Mouse (Mus musculus) ES-E14 (cell line): Measurements from ENCODE around the gene Card9.

Experiments
- CHD2 ChIP-seq: IDR thresholded peaks from 2 replicates; pipeline ENCODE4 v1.6.1; 2014; ENCODE audit warnings: mild to moderate bottlenecking, low read depth, low read length, inconsistent platforms
- HCFC1 ChIP-seq: IDR thresholded peaks from 2 replicates; pipeline ENCODE4 v1.6.1; 2012; ENCODE audit warnings: low read length, inconsistent platforms, borderline replicate concordance; ENCODE audit not compliant: insufficient read depth
- ZC3H11A ChIP-seq: IDR thresholded peaks from 2 replicates; pipeline ENCODE4 v1.6.1; 2012; ENCODE audit warnings: low read depth, mild to moderate bottlenecking, inconsistent platforms, low read length, borderline replicate concordance

DNA sequence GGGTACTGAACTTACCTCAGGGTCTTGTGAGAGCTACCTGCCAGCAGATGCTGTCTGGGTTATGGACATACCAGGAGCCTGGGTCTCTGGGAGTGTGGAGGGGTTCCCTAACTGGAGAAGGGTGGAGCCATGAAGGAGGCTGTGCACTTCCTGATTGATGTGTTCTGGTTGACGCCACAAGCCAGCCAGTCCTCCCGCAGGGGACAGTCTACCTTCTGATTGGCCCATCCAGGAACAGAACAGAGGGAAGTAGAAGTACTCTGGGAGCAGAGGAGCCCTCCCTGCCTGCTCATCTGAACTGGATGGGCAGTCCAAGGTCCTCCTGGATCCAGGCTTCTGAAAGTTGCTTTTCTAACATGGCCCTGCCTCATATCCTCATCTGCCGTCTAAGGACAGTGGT is at the start of gene Card9:
- TF ChIP-seq CHD2 (no peak), ZC3H11A (no peak), HCFC1 (no peak)
